Mouse (Mus musculus) left cerebral cortex, adult 6 months (tissue): ENCODE measurements around the gene AL732309.1. TPM values are rescaled to one million over a fixed set of nuclear protein-coding genes. Genes with fewer than 3 reads are reported as not detected.

Source experiments
- long read RNA-seq, 2 experiments: library from polyadenylated mRNA; unstranded; transcript quantifications; one replicate each; pipeline ENCODE4 v2.0.0; 2019 to 2020
- polyA plus RNA-seq: library from polyadenylated mRNA; unstranded; fragments of <200 nt; fragmentation: Nextera tagmentation; gene quantifications from 2 replicates; pipeline ENCODE4 v1.2.3, GENCODE M21; 2021

AL732309.1 gene
- 1.1 and 1.6 TPM in 2 replicates for polyA plus RNA-seq
- long read RNA-seq, experiment 1, transcript AL732309.1-201 (1 exons, 2,045 nt), result major isoform, 7 of 7 reads
- long read RNA-seq, experiment 1, partial matches to known transcripts, result 0 of 7 reads
- long read RNA-seq, experiment 1, other reads (novel, unspliced or antisense), result 0 of 7 reads
- long read RNA-seq, experiment 2, result 0 reads

DNA sequence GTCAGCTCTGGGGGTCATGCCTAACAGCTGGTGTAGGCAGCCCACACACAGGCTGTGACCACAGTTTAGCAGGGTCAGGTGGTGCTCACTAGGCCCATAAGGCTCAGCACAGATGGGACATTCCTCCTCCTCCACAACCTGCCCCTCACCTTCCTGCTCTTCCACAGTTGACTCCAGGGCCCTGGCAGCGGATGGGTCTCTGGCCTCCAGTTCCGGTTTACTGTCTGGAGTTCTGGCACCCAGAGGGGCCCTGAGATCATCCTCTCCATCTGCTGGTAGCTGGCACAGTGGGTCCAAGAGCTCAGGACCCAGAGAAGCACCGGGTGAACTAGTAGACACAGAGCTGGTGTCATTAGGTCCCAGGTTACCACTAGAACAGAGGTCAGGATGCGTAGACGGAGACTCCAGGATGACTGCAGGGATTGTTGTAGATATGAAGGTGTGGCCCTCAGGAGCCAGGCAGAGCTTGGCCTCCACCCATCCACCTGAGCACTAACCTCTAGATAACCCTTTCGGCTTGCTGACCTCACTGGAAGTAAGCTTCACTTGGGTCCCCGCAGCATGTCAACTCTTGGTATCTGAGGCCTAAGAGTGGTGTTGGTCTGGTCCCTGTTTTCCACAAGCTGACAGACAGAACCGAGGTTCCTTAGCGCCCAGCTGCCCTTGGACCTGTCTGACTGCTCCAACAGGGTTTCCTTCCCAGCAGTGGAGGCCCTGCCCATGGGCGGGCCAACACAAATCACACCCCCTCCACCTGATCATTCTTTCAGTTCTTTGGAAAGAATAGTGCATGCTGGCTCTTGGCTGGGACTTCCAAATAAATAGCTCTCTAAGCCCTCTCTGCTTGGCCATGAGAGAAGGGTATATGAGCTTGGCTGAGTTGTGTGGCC lies at the start of gene AL732309.1:
TSS of gene AL732309.1 (minus strand) at position 681 of the 890 bp plus-strand sequence.

DNA sequence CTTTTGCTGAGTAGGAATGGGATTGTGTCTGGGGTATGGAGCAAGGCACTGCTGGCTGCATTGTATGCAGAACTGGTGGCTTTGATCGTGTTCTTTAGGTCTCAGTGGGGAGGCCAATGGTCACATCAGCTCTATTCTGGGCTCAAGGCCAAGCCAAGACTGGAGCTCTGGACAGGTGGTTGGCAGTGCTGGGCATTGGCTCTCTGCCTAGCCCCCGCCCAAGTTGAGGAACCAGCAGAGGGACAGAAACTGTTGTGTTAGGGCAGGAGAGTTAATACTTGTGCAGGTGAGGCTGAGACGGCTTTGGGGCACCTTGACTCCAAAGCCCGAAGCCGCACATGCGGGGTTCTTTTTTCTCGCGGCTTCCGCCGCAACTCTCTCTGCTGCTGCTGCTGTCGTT lies 43.0 kb upstream of the AL732309.1 start, which contains the start of gene Lrrc26:
TSS of gene Lrrc26 (plus strand) at position 265 of the 400 bp plus-strand sequence.

DNA sequence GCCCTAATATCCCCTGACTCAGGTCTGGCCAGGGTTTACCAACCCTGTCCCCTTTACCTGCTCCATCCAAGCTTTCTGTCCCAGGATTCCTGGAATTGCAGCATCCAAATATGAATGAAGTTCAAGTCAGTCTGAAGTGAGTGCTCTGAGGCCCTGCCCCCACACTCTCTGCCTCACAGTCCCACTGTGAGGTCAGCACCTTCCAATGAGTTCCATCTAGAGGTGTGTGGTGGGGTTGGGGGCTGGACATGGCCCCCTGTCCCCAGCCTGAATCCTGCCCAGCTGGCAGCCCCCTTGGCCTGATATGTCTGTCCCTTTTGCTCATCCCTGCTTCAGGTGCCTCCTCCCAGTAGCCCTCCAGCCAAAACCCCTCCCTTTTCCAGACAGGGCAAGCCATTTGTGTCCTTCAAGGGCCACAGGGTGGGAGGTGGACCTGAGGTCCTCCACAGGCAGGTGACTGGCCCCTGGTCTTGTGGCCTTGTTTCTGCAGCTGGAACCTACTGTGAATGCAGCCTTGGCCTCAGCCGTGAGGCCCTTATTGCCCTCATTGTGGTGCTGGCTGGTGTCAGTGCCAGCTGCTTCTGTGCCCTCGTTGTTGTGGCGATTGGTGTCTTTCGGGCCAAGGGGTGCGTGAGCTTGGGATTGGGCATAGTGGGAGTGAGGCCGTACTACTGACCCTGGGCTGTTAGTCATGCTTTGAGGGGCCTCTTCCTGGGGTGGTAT lies 41.4 kb upstream of the AL732309.1 start, which contains the start of gene Tmem210:
TSS of gene Tmem210 (plus strand) at position 219 of the 723 bp plus-strand sequence.

DNA sequence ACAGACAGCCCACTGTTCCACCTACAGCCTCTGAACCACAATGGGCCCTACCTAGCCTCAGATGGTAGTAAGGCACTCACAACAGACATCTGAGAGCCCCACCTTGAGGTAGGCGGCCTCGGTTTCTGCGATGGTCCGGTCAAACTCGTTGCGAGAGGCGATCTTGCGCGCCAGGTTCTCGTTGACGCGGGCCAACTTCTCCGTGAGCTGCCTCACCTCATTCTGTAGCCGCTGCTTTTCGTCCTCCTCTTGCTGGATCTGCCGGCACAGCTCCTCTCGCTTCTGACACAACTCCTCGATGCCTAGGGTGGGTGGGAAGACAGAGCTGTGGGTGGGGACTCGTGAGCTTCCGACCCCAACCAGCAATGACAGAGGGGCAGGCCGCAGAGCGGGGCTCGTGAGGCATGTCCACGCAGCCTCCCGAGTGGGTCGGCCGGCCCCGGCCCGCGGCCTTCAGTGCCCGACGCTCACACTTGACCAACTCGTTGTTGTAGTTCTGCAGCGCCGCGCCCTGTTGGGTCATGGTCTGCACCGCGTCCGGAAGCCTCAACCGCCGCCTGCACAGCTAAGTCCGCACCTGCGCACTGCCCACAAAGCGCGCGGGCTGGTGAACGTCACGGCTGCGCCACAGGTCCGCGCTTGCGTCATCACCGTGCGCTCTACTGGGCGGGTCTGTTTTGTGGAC lies 25.3 kb upstream of the AL732309.1 start, which contains the start of the genes Ssna1 and Anapc2:
TSS of gene Ssna1 (minus strand) at position 612 of the 685 bp plus-strand sequence.
TSS of gene Anapc2 (plus strand) at position 652 of the 685 bp plus-strand sequence.

DNA sequence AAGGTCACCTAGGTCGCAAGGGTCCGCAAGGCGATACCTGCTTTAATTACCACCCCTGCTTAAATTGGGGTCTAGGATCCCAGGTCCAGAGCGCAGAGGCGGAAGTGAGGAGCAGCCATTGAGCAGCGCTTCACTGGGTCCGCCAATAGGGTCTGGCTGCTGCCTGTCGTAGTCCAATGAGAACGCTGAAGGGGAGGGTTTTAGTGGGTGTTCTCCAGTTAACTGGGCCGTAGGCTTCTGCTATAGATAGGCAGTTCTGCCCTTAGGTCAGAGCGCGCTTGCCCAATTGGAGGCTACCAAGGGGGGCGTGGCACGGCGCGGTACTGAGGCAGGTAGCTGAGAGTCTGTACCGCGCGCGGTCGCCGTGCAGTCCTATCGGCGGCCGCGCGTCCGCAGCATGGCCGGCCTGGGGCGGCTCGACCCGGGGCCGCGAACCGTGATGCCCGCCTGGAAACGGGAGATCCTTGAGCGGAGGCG lies 15.7 kb upstream of the AL732309.1 start, which contains the start of gene Tprn:
TSS of gene Tprn (plus strand) at position 328 of the 477 bp plus-strand sequence.

DNA sequence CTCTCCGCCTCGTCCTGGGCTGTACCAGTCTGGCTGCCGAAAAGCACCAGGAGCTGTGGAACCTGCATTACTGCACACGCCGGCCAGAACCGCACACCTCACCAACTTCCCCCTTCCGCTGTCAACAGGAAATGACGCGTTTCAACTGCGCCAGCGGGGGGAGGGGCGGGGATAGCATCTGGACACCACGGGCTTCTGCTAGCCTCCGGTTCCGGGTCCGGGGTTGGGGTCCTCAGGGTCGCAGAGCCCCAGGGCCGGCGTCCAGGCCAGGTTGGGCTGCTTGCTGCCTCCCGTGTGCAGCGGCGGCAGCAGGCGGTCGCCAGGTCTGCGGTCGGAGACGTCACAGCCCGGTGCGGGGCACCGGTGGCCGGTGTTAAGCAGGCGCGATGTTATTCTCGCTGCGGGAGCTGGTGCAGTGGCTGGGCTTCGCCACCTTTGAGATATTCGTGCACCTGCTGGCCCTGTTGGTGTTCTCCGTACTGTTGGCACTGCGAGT lies 8.7 kb upstream of the AL732309.1 start, which contains the start of gene Tmem203:
TSS of gene Tmem203 (plus strand) at position 156 of the 496 bp plus-strand sequence.

DNA sequence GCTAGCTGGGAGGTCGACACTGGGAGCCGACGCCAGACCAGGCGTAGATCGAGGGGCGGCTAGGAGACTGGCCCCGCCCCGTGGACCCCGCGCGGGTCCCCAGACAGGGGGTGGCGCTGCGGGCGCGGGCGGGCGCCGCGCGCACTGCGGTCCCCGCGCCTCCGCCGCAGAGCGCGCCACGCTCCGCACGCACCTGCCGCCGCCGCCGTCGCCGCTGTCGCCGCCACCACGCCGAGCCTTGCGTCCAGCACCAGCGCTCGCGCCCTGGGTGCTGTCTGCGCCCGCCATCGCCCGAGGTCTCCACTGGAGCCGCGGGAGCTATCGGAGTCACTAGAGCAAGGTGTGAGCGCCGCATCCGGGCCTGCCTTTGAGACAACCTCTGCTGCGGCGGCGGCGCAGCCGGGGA lies 4.6 kb downstream of the AL732309.1 start, which contains the start of the genes Rnf208 and Cysrt1:
TSS of gene Rnf208 (plus strand) at position 155 of the 406 bp plus-strand sequence.
TSS of gene Cysrt1 (minus strand) at position 352 of the 406 bp plus-strand sequence.

DNA sequence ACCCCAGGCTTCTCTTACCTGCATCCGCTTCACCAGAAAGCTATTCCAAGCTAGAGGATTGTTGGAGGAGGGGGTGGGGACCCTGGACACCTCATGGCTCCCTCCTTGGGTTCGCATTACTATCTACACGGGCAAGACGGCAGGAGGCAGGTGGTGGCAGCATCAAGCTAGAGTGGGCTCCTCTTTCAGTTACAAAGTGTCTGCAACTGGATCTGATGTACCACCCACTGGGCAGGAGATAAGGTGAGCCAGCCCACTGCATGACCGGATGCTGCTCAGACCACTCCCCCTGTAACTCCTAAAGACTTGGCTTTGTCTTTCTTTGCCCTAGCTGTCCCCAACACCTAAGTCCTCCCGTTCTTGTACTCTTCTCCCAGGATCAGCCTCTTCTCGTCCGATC lies 10.0 kb downstream of the AL732309.1 start, which contains the start of gene Rnf224:
TSS of gene Rnf224 (minus strand) at position 174 of the 400 bp plus-strand sequence.

DNA sequence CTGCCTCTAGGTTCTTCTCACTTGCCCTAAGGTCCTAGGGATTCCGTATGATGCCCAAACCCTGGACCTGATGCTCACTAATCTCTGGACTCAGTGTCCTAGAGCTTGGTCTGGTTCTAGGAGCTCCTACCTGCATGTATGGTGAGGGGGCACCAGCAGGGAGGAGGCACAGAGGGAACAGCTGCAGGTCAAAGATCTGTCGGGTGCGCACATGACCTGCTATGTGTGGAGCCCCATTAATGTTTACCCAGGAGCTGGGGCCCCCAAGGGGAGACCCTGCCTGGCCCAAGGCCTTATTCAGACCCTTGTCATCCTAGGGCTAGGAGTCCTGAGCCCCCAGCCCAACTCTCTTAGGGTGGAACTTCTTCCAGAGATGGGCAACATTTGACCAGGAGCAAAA lies 12.6 kb downstream of the AL732309.1 start, which contains the start of gene Slc34a3:
TSS of gene Slc34a3 (minus strand) at position 315 of the 400 bp plus-strand sequence.

DNA sequence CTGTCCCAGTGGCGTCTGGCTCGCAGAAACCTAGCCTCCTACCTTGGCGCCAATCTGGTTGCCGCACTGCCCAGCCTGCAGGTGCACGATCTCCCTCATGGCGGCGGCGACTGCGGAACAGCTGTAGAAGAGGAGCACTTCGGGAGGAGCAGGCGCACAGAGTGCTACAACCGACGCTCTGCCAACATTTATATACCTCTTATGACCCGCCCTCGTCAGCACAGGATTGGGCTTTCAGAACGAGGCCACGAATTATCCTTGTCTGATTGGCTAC lies 22.2 kb downstream of the AL732309.1 start, which contains the start of gene Tubb4b:
TSS of gene Tubb4b (minus strand) at position 211 of the 274 bp plus-strand sequence.

DNA sequence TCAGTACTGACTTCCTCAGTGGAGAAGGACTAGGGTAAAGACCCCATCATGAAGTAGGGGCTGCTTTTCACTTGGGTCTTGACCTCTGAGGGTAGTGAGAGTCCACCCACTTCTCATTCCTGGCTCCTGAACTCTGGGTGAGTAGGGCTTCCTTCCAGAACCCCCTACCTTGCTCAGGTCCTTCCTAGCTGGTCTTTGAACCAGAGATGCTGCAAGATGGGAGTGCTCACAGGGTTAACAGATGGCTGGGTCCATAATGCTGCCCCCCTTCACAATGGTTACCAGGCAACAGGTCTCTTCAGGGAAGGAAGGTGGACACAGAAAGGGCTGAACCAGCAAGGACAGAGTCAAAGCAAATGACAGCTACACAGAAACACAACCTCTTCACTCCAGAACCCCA lies 28.2 kb downstream of the AL732309.1 start, which contains the start of gene Fam166a:
TSS of gene Fam166a (plus strand) at position 301 of the 400 bp plus-strand sequence.

DNA sequence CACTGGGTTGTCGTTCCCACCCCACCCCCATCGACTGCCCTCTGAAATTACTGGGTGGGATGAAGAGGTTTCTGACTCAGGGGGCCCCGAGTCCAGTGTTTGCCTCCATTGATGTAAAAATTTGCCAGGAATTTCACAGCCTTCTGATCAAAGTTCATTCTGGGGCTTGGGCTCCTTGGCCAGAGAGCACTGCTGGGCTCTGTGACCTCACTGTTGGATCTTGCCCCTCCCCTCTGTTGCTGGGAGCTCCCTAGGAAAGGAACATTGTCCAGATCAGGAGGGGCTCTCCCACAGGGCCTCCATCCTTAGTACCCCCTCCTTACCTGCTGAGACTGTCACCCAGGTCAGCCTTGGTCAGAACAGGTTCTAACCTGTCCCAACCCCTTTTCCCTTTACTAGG lies 32.2 kb downstream of the AL732309.1 start, which contains the start of gene Stpg3:
TSS of gene Stpg3 (minus strand) at position 194 of the 400 bp plus-strand sequence.

DNA sequence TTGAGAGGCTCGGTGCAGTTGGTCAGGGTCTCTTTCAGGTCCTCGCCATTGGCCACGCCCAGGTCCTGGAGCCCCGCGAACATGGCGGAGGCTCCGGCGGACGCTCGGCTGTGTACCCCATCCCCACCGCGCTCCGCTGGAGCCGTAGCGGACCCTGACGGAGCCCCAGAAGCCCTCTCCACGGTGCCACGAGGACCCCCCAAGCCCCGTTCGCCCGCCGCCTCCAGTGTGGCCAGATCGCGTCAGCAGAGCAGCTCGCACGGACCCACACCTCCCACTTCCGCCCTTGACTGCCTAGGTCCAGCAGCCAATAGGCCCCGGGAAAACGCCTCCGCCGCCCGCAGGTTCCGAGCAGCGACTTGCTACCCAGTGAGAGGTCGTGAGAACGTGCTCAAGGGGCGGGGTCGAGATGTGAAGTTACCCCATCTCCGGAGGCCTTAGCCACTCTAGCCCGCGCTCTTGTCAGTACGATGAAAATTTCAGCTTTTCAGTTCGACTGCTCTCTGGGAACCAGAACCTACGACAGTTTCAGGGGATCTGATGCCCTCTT lies 35.5 kb downstream of the AL732309.1 start, which contains the start of gene Nelfb:
TSS of gene Nelfb (minus strand) at position 369 of the 550 bp plus-strand sequence.

DNA sequence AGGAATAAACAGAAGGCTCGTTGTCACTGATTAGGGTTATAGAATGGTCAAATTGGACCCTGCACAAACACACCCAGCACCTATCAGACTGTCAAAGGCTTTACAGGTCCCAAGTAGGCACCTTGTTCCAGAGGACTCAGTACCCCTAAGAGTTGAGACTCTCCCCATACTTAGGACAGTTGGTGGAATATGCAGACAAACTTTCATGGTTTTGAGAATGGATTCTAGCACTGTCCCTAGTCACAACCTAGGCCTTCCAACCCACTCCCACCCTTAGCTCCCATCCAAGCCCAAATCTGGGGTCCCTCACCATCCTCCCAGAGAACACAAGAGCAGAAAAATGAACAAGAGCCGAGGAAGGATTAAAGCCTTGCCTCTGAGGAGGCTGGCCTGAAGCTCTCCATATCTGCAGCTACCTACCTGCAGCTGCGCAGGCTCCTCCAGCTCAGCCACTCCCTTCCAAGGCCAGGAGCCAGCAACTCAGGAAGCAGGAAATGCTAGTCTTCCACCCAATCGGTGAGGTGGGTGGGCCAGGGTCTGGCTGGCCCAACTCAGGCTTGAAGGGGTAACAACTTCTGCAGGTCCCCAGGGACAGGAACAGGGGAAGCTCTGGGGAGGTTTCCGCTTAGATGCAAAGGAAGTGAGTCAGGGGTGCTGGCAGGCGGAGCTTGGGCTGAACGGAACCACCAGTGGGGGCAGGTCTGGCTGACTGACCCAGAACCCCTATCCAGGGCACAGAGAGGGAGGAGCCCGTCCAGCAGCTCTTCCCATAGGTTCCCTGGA lies 50.3 kb downstream of the AL732309.1 start, which contains the start of gene Tor4a:
TSS of gene Tor4a (minus strand) at position 715 of the 783 bp plus-strand sequence.

Other genes with a start within 250 kb of the AL732309.1 start
- 342 and 371 TPM in 2 replicates for gene Nsmf, start 192.5 kb downstream of the AL732309.1 start, polyA plus RNA-seq
- not detected in 2 replicates for gene Entpd8, start 166.6 kb downstream of the AL732309.1 start, polyA plus RNA-seq
- gene Noxa1, start 151.7 kb downstream of the AL732309.1 start, polyA plus RNA-seq, result not detected in 2 replicates
- 1.1 and 20.3 TPM in 2 replicates for gene Nrarp, start 66.1 kb downstream of the AL732309.1 start, polyA plus RNA-seq
- 1.7 and 2.3 TPM in 2 replicates for gene Tor4a, start 50.0 kb downstream of the AL732309.1 start, polyA plus RNA-seq
- 35.3 and 40.2 TPM in 2 replicates for gene Nelfb, start 35.4 kb downstream of the AL732309.1 start, polyA plus RNA-seq
- gene Stpg3, start 32.2 kb downstream of the AL732309.1 start, polyA plus RNA-seq, result not detected in 2 replicates
- gene Fam166a, start 28.1 kb downstream of the AL732309.1 start, polyA plus RNA-seq, result 11.9 and 28.8 TPM in 2 replicates
- gene Tubb4b, start 22.2 kb downstream of the AL732309.1 start, polyA plus RNA-seq, result 509 and 600 TPM in 2 replicates
- gene Slc34a3, start 12.5 kb downstream of the AL732309.1 start, polyA plus RNA-seq, result 0.60 and 0.72 TPM in 2 replicates
- gene Rnf224, start 10.1 kb downstream of the AL732309.1 start, polyA plus RNA-seq, result not detected in 2 replicates
- gene Rnf208, start 4.6 kb downstream of the AL732309.1 start, polyA plus RNA-seq, result 55.7 and 180 TPM in 2 replicates
- 0.25 TPM in 1 of 2 replicates, not detected in the other for gene Cysrt1, start 4.4 kb downstream of the AL732309.1 start, polyA plus RNA-seq
- gene Tmem203, start 8.6 kb upstream of the AL732309.1 start, polyA plus RNA-seq, result 34.3 and 36.9 TPM in 2 replicates
- 9.4 and 13.1 TPM in 2 replicates for gene Tprn, start 15.8 kb upstream of the AL732309.1 start, polyA plus RNA-seq
- 77.5 and 87.9 TPM in 2 replicates for gene Ssna1, start 25.6 kb upstream of the AL732309.1 start, polyA plus RNA-seq
- 33.8 and 42.6 TPM in 2 replicates for gene Anapc2, start 25.6 kb upstream of the AL732309.1 start, polyA plus RNA-seq
- gene Tmem210, start 41.3 kb upstream of the AL732309.1 start, polyA plus RNA-seq, result 0.56 TPM in 1 of 2 replicates, not detected in the other
- 0.21 TPM in 1 of 2 replicates, not detected in the other for gene Lrrc26, start 43.1 kb upstream of the AL732309.1 start, polyA plus RNA-seq
- 87.7 and 146 TPM in 2 replicates for gene Grin1, start 72.3 kb upstream of the AL732309.1 start, polyA plus RNA-seq
- gene Man1b1, start 85.5 kb upstream of the AL732309.1 start, polyA plus RNA-seq, result 17.0 and 18.5 TPM in 2 replicates
- 17.8 and 22.5 TPM in 2 replicates for gene Dpp7, start 109.5 kb upstream of the AL732309.1 start, polyA plus RNA-seq
- gene Uap1l1, start 118.8 kb upstream of the AL732309.1 start, polyA plus RNA-seq, result 20.6 and 34.9 TPM in 2 replicates
- gene Sapcd2, start 125.5 kb upstream of the AL732309.1 start, polyA plus RNA-seq, result 1.2 and 1.7 TPM in 2 replicates
- gene Entpd2, start 149.0 kb upstream of the AL732309.1 start, polyA plus RNA-seq, result 21.4 and 31.9 TPM in 2 replicates
- gene Npdc1, start 152.5 kb upstream of the AL732309.1 start, polyA plus RNA-seq, result 232 and 408 TPM in 2 replicates
- not detected in 2 replicates for gene Fut7, start 176.4 kb upstream of the AL732309.1 start, polyA plus RNA-seq
- 21.7 and 39.7 TPM in 2 replicates for gene Abca2, start 181.8 kb upstream of the AL732309.1 start, polyA plus RNA-seq
- 0.68 and 1.1 TPM in 2 replicates for gene Clic3, start 210.0 kb upstream of the AL732309.1 start, polyA plus RNA-seq
- gene Paxx, start 214.2 kb upstream of the AL732309.1 start, polyA plus RNA-seq, result 121 and 132 TPM in 2 replicates
- 6,798 and 9,400 TPM in 2 replicates for gene Ptgds, start 223.2 kb upstream of the AL732309.1 start, polyA plus RNA-seq
- gene Lcn12, start 247.0 kb upstream of the AL732309.1 start, polyA plus RNA-seq, result not detected in 2 replicates